Mouse (Mus musculus) erythroblast, embryonic 14.5 days (primary cell): Measurements from ENCODE around the gene Mob3a.

Source experiments
- GATA1 ChIP-seq: IDR thresholded peaks from 2 replicates; pipeline ENCODE4 v1.6.1; 2012; ENCODE audit warnings: low read length, inconsistent platforms, mixed read lengths
- TAL1 ChIP-seq: IDR thresholded peaks from 3 replicates; pipeline ENCODE4 v1.6.1; 2012; ENCODE audit warnings: low read length, inconsistent platforms, mixed read lengths

DNA sequence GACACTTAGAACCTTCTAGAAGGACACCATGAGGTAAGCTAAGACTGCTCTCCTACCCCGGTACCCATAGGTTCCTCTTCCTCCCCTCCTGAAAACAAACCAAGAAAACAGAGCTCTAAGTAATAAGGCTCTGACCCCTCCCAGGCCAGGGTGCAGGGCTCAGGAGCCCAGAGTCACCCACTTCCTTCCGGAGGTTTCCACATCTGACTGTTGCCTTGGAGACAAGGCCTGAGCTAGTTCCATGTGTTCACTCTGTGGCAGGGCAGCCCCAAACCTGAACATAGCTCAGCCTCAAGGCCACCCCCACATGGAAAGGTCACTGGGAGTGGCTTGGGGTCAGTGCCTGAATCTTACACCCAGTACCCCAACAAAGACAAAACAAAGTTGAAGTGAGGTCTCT lies 6.6 kb downstream of the Mob3a start:
- TF ChIP-seq TAL1 (no peak), GATA1 (no peak)
